Mouse (Mus musculus) gastrocnemius, postnatal 36 days (tissue): ENCODE data around the gene Lama4. TPM values are rescaled to one million over a fixed set of nuclear protein-coding genes. Genes with fewer than 3 reads are reported as not detected.

Experiments used
- DNase-seq, 2 experiments: peaks; one replicate each; pipeline ENCODE4 v3.0.0; 2022
- intact Hi-C: fragments of 180-260 bp; cut with DNase I; formaldehyde crosslinking; loops from one replicate; pipeline ENCODE4 v1.15.1; 2025
- total RNA-seq, 2 experiments: library from RNA; stranded (reverse); gene quantifications; 2 replicates each; pipeline ENCODE4 v1.2.3; 2021

Gene Lama4
- total RNA-seq, 2 experiments from 2014 or later: 19.0 to 21.4 TPM

DNA sequence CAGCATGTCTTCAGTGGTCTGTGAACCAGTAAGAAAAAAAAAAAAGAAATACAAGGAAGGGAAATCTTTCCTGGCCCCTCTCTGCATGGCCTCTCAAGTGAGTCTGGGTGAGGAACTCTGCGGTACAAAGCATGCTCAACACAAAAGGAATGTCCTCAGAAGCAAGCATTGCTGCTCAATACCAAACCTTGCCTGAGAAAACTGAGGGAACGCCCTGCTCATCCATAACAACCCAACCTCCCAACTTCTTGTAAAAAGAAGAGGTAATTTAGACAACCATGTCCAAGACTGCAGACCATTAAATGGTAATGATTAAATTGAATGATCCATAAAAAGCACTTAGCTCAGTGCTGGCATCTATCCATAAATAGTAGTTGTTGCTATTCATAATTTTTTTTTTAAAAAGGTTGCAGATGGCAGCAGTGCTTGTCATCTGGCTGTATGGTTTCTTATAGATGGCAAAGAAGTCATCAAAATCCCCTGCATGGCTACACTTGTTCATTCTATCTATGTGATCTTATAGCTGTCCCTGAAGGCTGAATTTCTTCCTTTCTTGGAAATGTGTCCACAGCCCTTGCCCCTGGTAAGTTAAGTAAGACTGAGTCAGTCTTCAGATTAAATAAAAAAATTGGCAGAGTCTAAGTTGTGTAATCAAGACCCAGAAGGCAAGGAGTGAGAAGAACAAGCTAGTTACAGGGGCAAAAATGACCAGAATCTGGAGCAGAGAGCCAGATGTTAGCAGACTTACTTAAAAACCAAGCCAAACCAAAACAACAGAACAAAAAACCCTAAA, 28.5 kb downstream of the Lama4 start:
- intact Hi-C loops: no loop called here
- DNase-seq: no peak

GRCm38 (mm10) chr10:38994719-38995450, 29.6 kb downstream of the Lama4 start:
- no peak for DNase-seq
- intact Hi-C loops: no loop called here

DNA sequence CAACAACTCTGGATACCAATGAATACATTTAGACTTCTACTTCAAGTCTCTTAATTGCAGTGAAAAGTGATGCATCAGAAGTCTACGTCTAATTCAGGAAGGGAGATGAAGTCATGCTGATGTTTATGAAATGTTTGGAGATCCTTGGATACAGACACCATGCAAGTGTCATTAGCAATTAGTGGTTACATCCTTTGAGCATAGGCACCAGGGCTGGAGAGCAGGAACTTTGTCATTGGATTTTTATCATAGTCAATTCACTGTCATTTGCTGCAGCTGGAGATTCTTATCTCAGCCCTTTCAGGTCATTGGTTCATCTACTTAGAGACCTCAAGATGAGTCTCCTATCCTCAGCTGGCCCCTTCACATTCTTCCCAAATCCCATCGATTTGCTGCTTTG, 30.6 kb downstream of the Lama4 start:
- intact Hi-C loops: no loop called here

DNA sequence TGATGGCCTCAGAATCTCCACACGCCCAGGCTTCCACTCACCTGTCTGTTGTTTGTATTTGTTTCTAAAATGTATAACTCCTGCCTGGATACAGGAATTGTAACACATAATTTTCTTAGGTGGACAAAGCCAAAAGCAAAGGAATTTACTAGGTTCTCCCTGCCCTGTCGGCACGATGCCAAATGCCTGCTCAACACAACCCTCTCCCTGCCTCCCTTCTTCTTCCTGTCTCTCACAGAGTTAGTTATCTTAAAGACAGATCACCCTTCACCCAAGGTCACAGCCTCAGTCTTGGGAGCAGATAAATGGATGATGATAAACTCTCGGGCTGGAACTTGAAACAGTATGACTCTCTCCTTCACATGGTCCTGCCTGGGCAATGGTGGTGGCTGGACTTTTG, 35.6 kb downstream of the Lama4 start:
- no peak for DNase-seq
- intact Hi-C loops: no loop called here

More for the DNA sequence above, 30.6 kb downstream of the Lama4 start:
- DNase-seq: no peak

DNA sequence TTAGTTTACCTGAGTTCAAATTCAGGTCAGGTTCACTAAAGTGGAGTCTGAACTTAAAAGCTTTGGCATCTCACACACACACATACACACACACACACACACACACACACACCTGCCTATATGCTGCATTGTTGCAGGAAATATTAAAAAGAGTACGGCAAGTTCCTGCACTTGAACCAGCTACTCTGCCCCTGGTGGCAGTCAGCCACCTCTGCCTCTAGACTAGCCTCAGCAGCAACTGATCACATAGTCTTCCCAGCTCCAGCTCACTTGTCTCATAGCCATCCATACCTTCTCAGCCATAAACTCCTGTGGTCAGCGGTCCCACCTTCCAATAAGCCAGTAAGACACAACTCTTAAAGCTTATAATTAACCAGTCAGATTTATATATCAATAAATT, 37.2 kb downstream of the Lama4 start:
- intact Hi-C loops: no loop called here
- DNase-seq: no peak

GRCm38 (mm10) chr10:39003520-39003919, 38.2 kb downstream of the Lama4 start:
- intact Hi-C loops: no loop called here
- no peak for DNase-seq

- no peak for DNase-seq
- intact Hi-C loops: no loop called here
These were observed 40.2 kb downstream of the Lama4 start for GRCm38 (mm10) chr10:39005494-39005893.

- intact Hi-C loops: no loop called here
These were observed 41.3 kb downstream of the Lama4 start for GRCm38 (mm10) chr10:39006433-39007105.

GRCm38 (mm10) chr10:39014836-39015235, 49.5 kb downstream of the Lama4 start:
- no peak for DNase-seq
- intact Hi-C loops: no loop called here

More at GRCm38 (mm10) chr10:39006433-39007105, 41.3 kb downstream of the Lama4 start:
- DNase-seq: no peak

- intact Hi-C loops: no loop called here
- no peak for DNase-seq
These were observed 52.7 kb downstream of the Lama4 start for GRCm38 (mm10) chr10:39017986-39018385.

DNA sequence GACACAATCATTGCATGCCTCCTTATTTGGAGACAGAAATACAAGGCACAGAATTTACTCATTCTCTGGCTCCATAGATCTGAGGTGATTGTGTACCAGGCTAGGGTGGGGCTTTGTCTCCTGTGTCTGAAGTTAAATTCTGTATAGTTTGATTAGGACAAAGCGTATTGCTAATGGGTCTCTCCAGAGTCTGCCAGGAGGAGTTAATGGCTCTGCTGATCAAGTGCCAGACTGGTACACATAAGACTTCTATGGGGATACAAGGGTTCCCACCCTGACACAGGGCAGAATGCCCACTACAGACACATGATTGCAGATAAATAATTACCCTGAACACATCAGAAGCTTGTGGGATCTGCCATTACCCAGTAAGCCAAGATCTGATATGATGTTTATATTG, 53.3 kb downstream of the Lama4 start:
- DNase-seq: no peak
- intact Hi-C loops: no loop called here

DNA sequence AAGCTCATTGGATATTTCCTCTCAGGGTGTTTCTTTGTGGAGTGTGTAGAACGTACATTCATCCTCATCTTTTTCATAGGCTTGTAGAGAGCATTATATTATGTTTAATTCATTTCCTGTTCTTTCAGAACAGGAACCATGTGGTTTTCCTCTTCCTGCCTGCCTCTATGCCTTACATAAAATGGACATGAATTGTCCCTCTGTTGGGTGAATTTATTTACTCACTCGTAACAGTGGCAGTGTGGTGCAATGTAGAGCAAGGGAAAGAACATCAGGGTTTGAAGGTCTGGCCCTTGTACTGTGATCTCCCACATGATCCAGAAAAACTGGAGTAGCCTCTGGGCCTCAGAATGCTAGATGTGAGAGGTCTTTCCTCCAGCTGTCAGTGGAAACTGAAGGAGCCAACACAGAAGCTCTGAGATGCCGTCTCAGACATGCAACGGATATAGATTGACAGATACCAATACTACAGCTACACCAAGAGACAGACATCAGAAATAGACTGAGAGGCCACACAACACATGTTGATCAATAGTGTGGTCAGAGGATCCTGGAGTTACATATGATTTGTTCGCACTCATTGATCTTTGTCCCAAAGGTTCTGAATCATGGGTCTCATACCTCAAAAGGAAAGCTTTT, 58.4 kb downstream of the Lama4 start:
- intact Hi-C loops: no loop called here
- no peak for DNase-seq

- intact Hi-C loops: no loop called here
- no peak for DNase-seq
These were observed 61.2 kb downstream of the Lama4 start for GRCm38 (mm10) chr10:39026529-39026928.

- intact Hi-C loops: no loop called here
These were observed 61.7 kb downstream of the Lama4 start for GRCm38 (mm10) chr10:39027058-39027457.

DNA sequence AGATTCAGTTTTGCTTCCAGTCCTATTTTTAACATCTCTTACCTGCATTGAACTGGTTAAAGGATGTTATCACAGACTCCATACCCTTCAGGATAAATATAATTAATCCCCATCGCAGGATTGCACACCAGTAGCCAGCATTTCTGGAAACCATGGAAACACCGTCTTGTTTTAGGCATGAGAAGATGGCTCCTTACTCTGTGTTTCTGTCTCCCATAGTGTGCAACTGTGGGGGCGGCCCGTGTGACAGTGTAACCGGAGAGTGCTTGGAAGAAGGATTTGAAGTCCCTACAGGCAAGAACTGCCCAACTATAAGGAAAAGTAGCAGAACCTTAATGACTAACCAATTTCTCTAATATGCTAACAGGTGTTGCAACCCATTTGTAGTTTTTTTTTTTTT, 63.1 kb downstream of the Lama4 start:
- DNase-seq: no peak
- intact Hi-C loops: no loop called here

More at GRCm38 (mm10) chr10:39027058-39027457, 61.7 kb downstream of the Lama4 start:
- DNase-seq: no peak

DNA sequence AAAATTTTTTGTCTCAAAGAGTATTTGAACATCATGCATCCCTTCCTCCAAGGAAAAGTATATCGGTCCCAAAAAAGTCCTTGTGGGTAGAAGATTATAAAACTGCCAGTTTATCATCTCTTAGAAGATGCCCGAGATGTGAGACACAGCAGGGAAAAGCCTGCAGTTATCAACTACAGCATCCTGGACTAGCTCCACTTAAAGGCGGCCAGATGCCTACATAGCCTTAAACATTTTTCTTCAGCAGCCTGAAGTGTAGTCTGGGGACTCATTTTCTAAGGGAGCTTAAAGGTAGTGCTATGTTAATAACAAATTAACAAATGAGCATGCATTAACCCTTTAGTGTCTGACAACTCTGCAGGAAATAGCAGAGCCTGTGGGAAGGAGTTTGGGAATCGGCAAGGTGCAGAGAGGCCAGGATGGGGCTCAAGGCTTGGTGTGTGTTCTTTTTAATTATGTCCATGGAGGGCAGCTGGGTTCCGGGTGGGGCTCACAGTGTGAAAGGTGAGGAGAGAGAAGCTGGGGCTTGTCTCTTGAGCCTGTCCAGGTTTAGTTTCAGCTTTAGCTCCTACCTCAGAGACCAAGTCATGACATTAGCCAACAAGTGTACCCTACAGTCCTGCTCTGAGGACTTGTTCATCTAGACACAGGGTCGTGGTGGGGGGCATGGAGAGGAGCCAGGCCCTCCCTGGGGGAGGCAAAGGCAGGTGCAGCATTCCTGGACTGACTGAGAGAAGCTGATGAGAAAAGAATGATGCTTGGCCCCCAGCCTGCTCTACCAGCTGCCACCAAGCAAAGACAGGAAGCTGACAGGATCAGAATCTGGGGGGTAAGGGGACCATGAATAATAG, 64.2 kb downstream of the Lama4 start:
- intact Hi-C loops: loop anchor here (10.0 kb wide), 1 partner anchor 1535 kb away; no protein-coding TSS in a partner anchor
- DNase-seq: no peak

GRCm38 (mm10) chr10:39030148-39030685, 64.9 kb downstream of the Lama4 start:
- intact Hi-C loops: loop anchor here (10.0 kb wide), 1 partner anchor 1535 kb away; no protein-coding TSS in a partner anchor
- DNase-seq: no peak

- no peak for DNase-seq
- intact Hi-C loops: loop anchor here (10.0 kb wide), 1 partner anchor 1525 kb away; no protein-coding TSS in a partner anchor
These were observed 74.2 kb downstream of the Lama4 start for GRCm38 (mm10) chr10:39039564-39039963.

GRCm38 (mm10) chr10:39040026-39040425, 74.7 kb downstream of the Lama4 start:
- intact Hi-C loops: no loop called here
- no peak for DNase-seq
